Mouse (Mus musculus) ES-Bruce4 (cell line): ENCODE measurements around the gene Ttpal.

Experiments
- CTCF ChIP-seq: IDR thresholded peaks from one replicate; pipeline ENCODE4 v1.8.1; 2011; ENCODE audit warnings: low read depth, low read length
- EP300 ChIP-seq: IDR thresholded peaks from 2 replicates; pipeline ENCODE4 v1.6.1; 2011; ENCODE audit warnings: low read depth, low read length; ENCODE audit not compliant: insufficient read depth
- POLR2A ChIP-seq: IDR thresholded peaks from one replicate; pipeline ENCODE4 v1.8.1; 2011; ENCODE audit warnings: low read length; ENCODE audit not compliant: insufficient read depth

DNA sequence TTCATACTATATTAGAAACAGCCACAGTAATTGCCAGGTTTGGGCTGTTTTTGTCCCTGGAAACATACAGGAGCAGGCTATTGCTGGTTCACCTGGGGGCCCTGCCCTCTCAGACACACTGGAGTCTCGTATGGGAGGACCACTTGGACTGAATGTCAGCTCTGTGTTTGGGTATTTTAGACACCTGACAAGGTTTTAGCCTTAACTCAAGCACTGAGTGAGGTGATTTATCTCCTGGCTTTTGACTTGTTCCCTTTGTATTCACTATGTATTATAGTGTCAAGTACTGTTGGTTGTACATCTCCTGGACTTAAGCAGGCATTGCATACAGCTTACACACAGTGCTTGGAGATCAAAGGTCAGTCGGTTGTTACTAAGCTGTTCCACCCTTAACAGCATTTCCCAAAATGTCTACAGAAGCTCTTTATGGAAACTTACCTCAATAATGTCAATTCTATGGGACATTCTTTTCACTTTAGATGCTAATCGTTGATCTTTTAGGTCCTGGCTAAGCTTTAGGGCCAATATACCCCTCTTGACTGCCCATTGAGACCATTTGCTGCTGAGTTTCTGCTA lies 14.6 kb downstream of the Ttpal start:
- no peak for TF ChIP-seq CTCF
- TF ChIP-seq POLR2A = no peak
- TF ChIP-seq EP300 = no peak
